Mouse (Mus musculus) liver, embryonic 14.5 days (tissue): ENCODE results near the gene Gm48552. TPM values are rescaled to one million over a fixed set of nuclear protein-coding genes. Genes with fewer than 3 reads are reported as not detected.

Experiments
- ATAC-seq: fragments of 200-750 bp; cut with Nextera tagmentation; 2 replicates; pipeline ENCODE4 v1.8.0; 2017; ENCODE audit warnings: moderate number of reproducible peaks, mild to moderate bottlenecking, moderate library complexity; ENCODE audit not compliant: insufficient read depth
- DNase-seq, 3 experiments: peaks; one replicate each; pipeline ENCODE4 v3.0.0-alpha.2; 2012 to 2013; ENCODE audit warnings: low read depth in 3 of 3, low spot score in 3 of 3
- H3K27ac ChIP-seq: fragments of 300-500 bp; sonication (generic); 2 replicates; pipeline ENCODE4 v1.5.1; 2014; ENCODE audit warnings: moderate library complexity, mild to moderate bottlenecking, control low read depth, inconsistent platforms
- H3K27me3 ChIP-seq: fragments of 300-500 bp; sonication (generic); 2 replicates; pipeline ENCODE4 v1.6.1; 2014; ENCODE audit warnings: mild to moderate bottlenecking, low read length, moderate library complexity; ENCODE audit not compliant: control insufficient read depth, insufficient read depth
- H3K36me3 ChIP-seq: fragments of 300-500 bp; sonication (generic); replicated peaks from 2 replicates; pipeline ENCODE4 v1.6.1; 2014; ENCODE audit warnings: low read depth; ENCODE audit not compliant: control insufficient read depth, insufficient read depth
- H3K4me1 ChIP-seq, 2 experiments: fragments of 200-500 bp in 1 of 2; fragments of 300-500 bp in 1 of 2; sonication (generic) in 1 of 2; replicated peaks; 2 replicates each; pipeline ENCODE4 v1.6.1; 2012 to 2014; ENCODE audit warnings: antibody characterized with exemption in 1 of 2, inconsistent platforms in 1 of 2, low read length in 1 of 2; ENCODE audit not compliant: control insufficient read depth in 2 of 2, insufficient read depth in 2 of 2
- H3K4me2 ChIP-seq: fragments of 300-500 bp; sonication (generic); 2 replicates; pipeline ENCODE4 v1.6.1; 2014; ENCODE audit warnings: low read depth, mild to moderate bottlenecking, control low read depth, moderate library complexity
- H3K4me3 ChIP-seq, 2 experiments: fragments of 200-500 bp in 1 of 2; fragments of 300-500 bp in 1 of 2; sonication (generic) in 1 of 2; 2 replicates each; pipeline ENCODE4 v1.5.1; 2012 to 2014; ENCODE audit warnings: low read depth in 2 of 2, low read length in 2 of 2, mild to moderate bottlenecking in 2 of 2, control low read depth in 1 of 2, inconsistent platforms in 1 of 2, moderate library complexity in 1 of 2; ENCODE audit not compliant: insufficient read depth in 1 of 2
- H3K9ac ChIP-seq: fragments of 300-500 bp; sonication (generic); replicated peaks from 2 replicates; pipeline ENCODE4 v1.6.1; 2014; ENCODE audit warnings: mild to moderate bottlenecking, control low read depth, moderate library complexity
- H3K9me3 ChIP-seq: fragments of 300-500 bp; sonication (generic); 2 replicates; pipeline ENCODE4 v1.6.1; 2016; ENCODE audit warnings: low read length, mixed read lengths; ENCODE audit not compliant: control insufficient read depth
- CTCF ChIP-seq: IDR thresholded peaks from 2 replicates; pipeline ENCODE4 v1.5.1; 2016; ENCODE audit warnings: antibody characterized with exemption, low read depth, control low read depth
- EP300 ChIP-seq: IDR thresholded peaks from 2 replicates; pipeline ENCODE4 v1.6.1; 2016; ENCODE audit warnings: antibody characterized with exemption, low read depth
- WGBS: fragments of 180-500 bp; shearing (Covaris S2); extraction: QIAGEN DNeasy Blood & Tissue Kit; methylation state at CpG from one replicate; pipeline ENCODE4 v1.1.7; 2014; ENCODE audit not compliant: insufficient replicate concordance; 5-methylcytosine and 5-hydroxymethylcytosine counted together
- polyA plus RNA-seq, 2 experiments: library from polyadenylated mRNA; depleted of rRNA in 1 of 2; stranded (reverse) in 1 of 2; unstranded in 1 of 2; fragments of >200 nt; fragmentation: Nextera tagmentation in 1 of 2; extraction: Ambion mirVana in 1 of 2; gene quantifications; 2 replicates each; pipeline versions ENCODE4 v1.2.1 to v1.2.3; 2012 to 2014

Gene Gm48552
- polyA plus RNA-seq, 2 experiments, result 0.36 to 0.90 TPM

DNA sequence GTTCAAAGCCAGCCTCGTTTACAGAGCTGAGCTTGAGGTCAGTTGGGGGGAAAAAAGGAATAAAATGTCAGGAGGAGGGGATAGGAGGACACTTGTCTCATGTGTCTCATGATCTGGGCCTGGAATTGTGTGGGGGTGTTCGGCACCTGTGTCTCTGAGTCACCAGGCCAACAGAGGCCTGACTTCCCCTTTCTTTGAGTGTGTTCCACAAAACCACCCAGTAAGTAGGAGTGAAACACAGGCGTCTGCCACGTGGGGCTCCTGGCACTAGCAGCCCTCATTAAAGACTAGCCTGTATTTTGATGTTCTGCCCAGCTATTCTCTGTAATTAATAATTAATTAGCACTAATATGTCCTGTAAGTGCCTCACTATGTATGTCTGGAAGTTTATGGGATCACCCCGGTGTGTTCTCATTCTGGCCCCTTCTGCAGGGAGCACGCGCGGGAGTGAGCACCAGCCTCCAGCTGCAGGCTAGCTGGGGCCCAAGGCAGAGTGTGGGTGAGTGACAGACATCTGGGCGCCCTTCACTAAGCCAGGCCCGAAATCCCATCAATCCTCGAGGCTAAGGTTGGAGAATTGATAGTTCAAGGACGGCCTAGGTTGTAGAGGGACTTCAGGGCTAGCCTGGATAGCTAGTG, 32.3 kb upstream of the Gm48552 start:
- peak overlapping the region; percentile 63 for H3K27ac ChIP-seq
- ATAC-seq (no peak), DNase-seq (no peak)
- peaks cover 7% of the 10 kb centered on the region for H3K36me3 ChIP-seq
- peak overlapping the region; percentile 77 for H3K9ac ChIP-seq
- H3K4me2 ChIP-seq, result peak overlapping the region; percentile 82
- no peak for TF ChIP-seq CTCF
- no peak for TF ChIP-seq EP300
- WGBS, result 24% methylated on average over 12 of the region's 12 CpGs
- no peaks in the 10 kb centered on the region for H3K9me3 ChIP-seq
- H3K27me3 ChIP-seq, result no peaks in the 10 kb centered on the region
- H3K4me3 ChIP-seq, result peak overlapping the region; percentile 54 to 64
- H3K4me1 ChIP-seq, result peaks cover 43 to 51% of the 10 kb centered on the region in 2 experiments

- H3K36me3 ChIP-seq, result peaks cover 13% of the 10 kb centered on the region
- DNase-seq (peak; percentile 82 to 85 (median 83)), ATAC-seq (peak; percentile 84)
- peak within 1 kb of the TSS; percentile 89 for H3K9ac ChIP-seq
- no peaks in the 10 kb centered on the region for H3K9me3 ChIP-seq
- peak within 1 kb of the TSS; percentile 82 for H3K4me2 ChIP-seq
- H3K4me3 ChIP-seq, result peak within 1 kb of the TSS; percentile 64 to 88
- no peak for TF ChIP-seq CTCF
- TF ChIP-seq EP300, result no peak
- 2% methylated on average over 70 of the region's 79 CpGs for WGBS
- peak within 1 kb of the TSS; percentile 86 for H3K27ac ChIP-seq
- no peaks in the 10 kb centered on the region for H3K27me3 ChIP-seq
- peaks cover 43 to 51% of the 10 kb centered on the region in 2 experiments for H3K4me1 ChIP-seq
Measured at GRCm38 (mm10) chr10:81356991-81357844, 31.6 kb upstream of the Gm48552 start, which contains the start of gene Mfsd12. Mfsd12 (plus strand) TSS chr10:81357491.

DNA sequence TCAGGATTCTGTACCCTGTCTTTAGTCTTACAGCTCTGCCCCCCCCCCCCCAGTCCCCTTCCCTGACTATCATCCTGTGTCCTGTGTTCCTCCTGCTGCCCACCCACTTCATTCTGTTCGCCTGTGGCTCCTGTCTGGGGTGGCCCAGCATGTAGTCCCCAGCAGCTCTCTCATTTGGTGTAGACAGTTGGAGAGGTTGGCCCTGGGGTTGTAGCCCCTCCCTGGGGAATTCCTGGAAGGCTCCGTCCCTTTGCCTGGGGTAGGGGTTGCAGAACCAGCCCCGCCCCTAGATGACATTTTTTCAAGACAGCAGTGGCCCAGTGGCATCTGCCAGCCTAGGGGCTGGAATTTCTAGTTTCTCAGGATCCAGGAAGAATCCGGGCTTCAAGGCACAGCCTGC, 30.6 kb upstream of the Gm48552 start:
- Histone ChIP-seq H3K9ac (peak overlapping the region; percentile 89), H3K9me3 (no peaks in the 10 kb centered on the region), H3K27ac (peak overlapping the region; percentile 86), H3K4me3 (peak overlapping the region; percentile 64 to 88), H3K27me3 (no peaks in the 10 kb centered on the region), H3K4me1 (peaks cover 47 to 52% of the 10 kb centered on the region in 2 experiments), H3K36me3 (peaks cover 17% of the 10 kb centered on the region), H3K4me2 (peak overlapping the region; percentile 82)
- WGBS, result 17% methylated on average over 4 of the region's 4 CpGs
- no peak for ATAC-seq
- no peak for DNase-seq
- TF ChIP-seq EP300 (no peak), CTCF (no peak)

DNA sequence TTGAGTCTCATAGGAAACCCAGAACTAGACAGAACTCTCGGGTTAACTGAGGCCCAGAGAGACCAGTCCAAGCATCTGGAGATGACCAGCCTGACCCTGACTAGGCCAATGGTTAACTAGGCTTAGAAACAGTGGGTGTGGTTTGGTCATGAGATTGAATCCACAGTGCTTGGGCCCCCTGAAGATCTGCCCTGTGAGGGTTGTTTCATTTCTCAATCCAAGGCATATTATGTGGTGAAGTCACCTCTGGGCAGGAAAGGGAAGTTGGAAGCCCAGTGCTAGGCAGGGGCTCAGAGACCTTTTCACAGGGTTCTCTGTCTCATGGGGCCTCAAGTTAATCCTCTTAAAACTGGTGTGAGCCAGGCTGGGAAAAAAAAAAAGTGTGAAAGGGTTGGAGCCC, 30.0 kb upstream of the Gm48552 start:
- TF ChIP-seq EP300 (no peak), CTCF (no peak)
- WGBS, result 32% methylated on average over 1 of the region's 1 CpGs
- H3K36me3 ChIP-seq, result peaks cover 24% of the 10 kb centered on the region
- peak overlapping the region; percentile 86 for H3K27ac ChIP-seq
- no peak for ATAC-seq
- no peaks in the 10 kb centered on the region for H3K27me3 ChIP-seq
- peak overlapping the region; percentile 82 for H3K4me2 ChIP-seq
- peak overlapping the region; percentile 64 to 88 for H3K4me3 ChIP-seq
- peaks cover 53 to 58% of the 10 kb centered on the region in 2 experiments for H3K4me1 ChIP-seq
- DNase-seq, result no peak
- H3K9me3 ChIP-seq, result no peaks in the 10 kb centered on the region
- peak overlapping the region; percentile 89 for H3K9ac ChIP-seq

GRCm38 (mm10) chr10:81360721-81361120, 28.1 kb upstream of the Gm48552 start:
- H3K27ac ChIP-seq, result peak overlapping the region; percentile 86
- H3K9ac ChIP-seq, result peak overlapping the region; percentile 43
- DNase-seq (no peak), ATAC-seq (no peak)
- H3K4me3 ChIP-seq, result no peak overlapping the region
- H3K36me3 ChIP-seq, result peaks cover 27% of the 10 kb centered on the region
- no peaks in the 10 kb centered on the region for H3K27me3 ChIP-seq
- H3K9me3 ChIP-seq, result no peaks in the 10 kb centered on the region
- H3K4me1 ChIP-seq, result peaks cover 66 to 68% of the 10 kb centered on the region in 2 experiments
- WGBS, result 74% methylated on average over 8 of the region's 8 CpGs
- H3K4me2 ChIP-seq, result peak overlapping the region; percentile 82
- no peak for TF ChIP-seq EP300
